In the genomic region with DNA sequence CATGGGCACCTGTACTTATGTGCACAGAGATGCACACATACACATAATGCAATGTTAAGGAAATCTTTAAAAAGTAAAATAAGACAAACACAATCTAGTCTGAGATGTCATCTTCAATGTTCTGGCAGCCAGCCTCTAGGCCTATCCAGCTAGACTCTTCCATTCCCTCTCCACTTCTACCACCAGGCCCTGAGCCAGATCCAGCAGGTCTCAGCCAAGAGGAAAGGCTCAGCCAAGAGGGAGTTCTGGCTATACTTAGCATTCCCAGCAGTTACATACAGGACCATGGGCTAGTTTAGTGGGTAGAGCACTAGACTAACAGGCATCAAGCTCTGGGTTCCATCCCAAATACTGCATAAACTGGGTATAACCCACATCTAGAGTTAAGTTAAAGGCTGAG, we compare ENCODE assay signal across 9 mouse cellular contexts. TPM values are rescaled to one million over a fixed set of nuclear protein-coding genes. Genes with fewer than 3 reads are reported as not detected.
DNase-seq lines count a peak whose midpoint lies in the region; ATAC-seq and TF ChIP-seq lines count a peak whose summit lies in the region.
"Had no signal": no experiment of that assay in that cellular context is flagged by ENCODE, and none has a peak within 500 bp of the region (broad histone marks: within the 10 kb centered on the region; RNA-seq: fewer than 3 reads in every experiment).

No protein-coding gene starts in this region.

- H3K9me3 ChIP-seq in hindbrain, postnatal 0 days (ENCODE audit: low read length), result no peaks in the 10 kb centered on the region
- H3K9me3 ChIP-seq in hindbrain, embryonic 11.5 days (ENCODE audit: control insufficient read depth, low read length), result no peaks in the 10 kb centered on the region

- no peaks in the 10 kb centered on the region for H3K27me3 ChIP-seq in hindbrain, postnatal 0 days (ENCODE audit: insufficient read depth, low read length)
- no peaks in the 10 kb centered on the region for H3K27me3 ChIP-seq in hindbrain, embryonic 11.5 days (ENCODE audit: control insufficient read depth, insufficient read depth, low read length)

- H3K9ac ChIP-seq in hindbrain, postnatal 0 days (replicated peaks; ENCODE audit: low read length), result no peak overlapping the region
- no peak overlapping the region for H3K9ac ChIP-seq in hindbrain, embryonic 11.5 days (ENCODE audit: low read depth, low read length)

- intact Hi-C loops in gastrocnemius, postnatal 36 days (cut with DNase I), result no loop called here

- H3K4me2 ChIP-seq in hindbrain, postnatal 0 days (ENCODE audit: low read depth, low read length), result no peak overlapping the region
- no peak overlapping the region for H3K4me2 ChIP-seq in hindbrain, embryonic 11.5 days (replicated peaks; ENCODE audit: low read depth, low read length)

- ATAC-seq in hindbrain, postnatal 0 days, result no peak
- ATAC-seq in hindbrain, embryonic 11.5 days (ENCODE audit: low FRiP score), result no peak

- DNase-seq in hindbrain, postnatal 0 days (ENCODE audit: low spot score), result peak; percentile 66
- DNase-seq in hindbrain, embryonic 11.5 days (ENCODE audit: low spot score), result no peak
- DNase-seq in adrenal gland, postnatal 36 days, result peak; percentile 61 to 68
- DNase-seq in gastrocnemius, postnatal 36 days, result peak; percentile 71 to 79
- peak; percentile 14 for DNase-seq in layer of hippocampus, adult 9-11 months
- DNase-seq in ovary, postnatal 14 days (ENCODE audit: low spot score), result peak; percentile 55
- no peak for DNase-seq in T-cell, adult 2 months (ENCODE audit: low spot score)
- no peak for DNase-seq in urinary bladder, postnatal 25 days (ENCODE audit: low spot score)

- no peak overlapping the region for H3K27ac ChIP-seq in hindbrain, postnatal 0 days
- H3K27ac ChIP-seq in hindbrain, embryonic 11.5 days (ENCODE audit: low read depth, low read length), result no peak overlapping the region
- H3K27ac ChIP-seq: kidney, postnatal 0 days had no signal

- no peaks in the 10 kb centered on the region for H3K36me3 ChIP-seq in hindbrain, postnatal 0 days (ENCODE audit: insufficient read depth, low read length)
- H3K36me3 ChIP-seq in hindbrain, embryonic 11.5 days (ENCODE audit: control insufficient read depth, insufficient read depth, low read length), result no peaks in the 10 kb centered on the region

- H3K4me1 ChIP-seq in hindbrain, postnatal 0 days (ENCODE audit: insufficient read depth, low read length), result peaks cover 6% of the 10 kb centered on the region; the same call in 1 of the 2 replicates
- H3K4me1 ChIP-seq in hindbrain, embryonic 11.5 days (replicated peaks; ENCODE audit: control insufficient read depth, insufficient read depth, low read length), result no peaks in the 10 kb centered on the region

- TF ChIP-seq CTCF in hindbrain, postnatal 0 days (IDR thresholded peaks at IDR 0.05; ENCODE audit: low read depth), result no peak

- no peak overlapping the region for H3K4me3 ChIP-seq in hindbrain, postnatal 0 days (ENCODE audit: low read length)
- no peak overlapping the region for H3K4me3 ChIP-seq in hindbrain, embryonic 11.5 days (ENCODE audit: low read depth, low read length)

RNA-seq across cellular contexts. Expression of gene Cux1, which starts 26.3 kb away (rescaled TPM):
- total RNA-seq in hindbrain, postnatal 0 days (2014; rRNA removed), result 132 and 137 TPM in 2 replicates
- 81.1 and 86.3 TPM in 2 replicates for polyA plus RNA-seq in hindbrain, postnatal 0 days (2015; fragmentation: Nextera tagmentation; extraction: Ambion mirVana)
- polyA plus RNA-seq in hindbrain, embryonic 11.5 days (2014; fragmentation: Nextera tagmentation; extraction: Ambion mirVana), result 103 and 107 TPM in 2 replicates
- 100 to 1,000 TPM in 1 of 2 experiments, 10 to 100 TPM in 1; 97.4 to 110 TPM for total RNA-seq in adrenal gland, postnatal 36 days (2021)
- 10 to 100 TPM; 73.6 to 80.1 TPM for total RNA-seq in gastrocnemius, postnatal 36 days (2021)

Comparison
In these comparisons a context has a peak if more than half of its experiments do, and no peak if none do; other contexts are left out.
1. DNase-seq: peak in hindbrain, postnatal 0 days (single experiment), adrenal gland, postnatal 36 days (2 of 2), gastrocnemius, postnatal 36 days (2 of 2), layer of hippocampus, adult 9-11 months (single experiment) and ovary, postnatal 14 days (single experiment); none in hindbrain, embryonic 11.5 days (single experiment), T-cell, adult 2 months (single experiment) and urinary bladder, postnatal 25 days (single experiment).